ENCODE assay signal across 9 mouse cellular contexts in the genomic region with DNA sequence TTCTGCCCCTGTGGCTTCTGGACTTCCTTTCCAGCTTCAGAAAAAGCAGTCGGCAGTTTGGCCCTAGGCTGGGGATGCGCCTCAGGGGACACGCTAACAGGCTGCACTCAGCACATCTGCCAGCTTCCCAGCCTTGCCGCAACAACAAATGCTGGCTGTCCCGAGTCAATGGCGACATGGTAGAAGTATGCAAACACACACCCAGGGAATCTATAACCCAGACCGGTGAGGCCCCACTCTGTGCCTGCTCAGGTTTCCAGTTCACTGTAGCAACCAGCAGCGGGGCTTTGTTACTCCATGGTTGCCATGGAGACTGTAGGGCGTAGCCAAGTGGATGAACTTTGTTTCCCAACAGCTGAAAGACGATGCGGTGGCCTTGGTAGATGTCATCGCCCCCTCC. TPM values are rescaled to one million over a fixed set of nuclear protein-coding genes. Genes with fewer than 3 reads are reported as not detected.
DNase-seq lines count a peak whose midpoint lies in the region; ATAC-seq and TF ChIP-seq lines count a peak whose summit lies in the region.
"Had no signal": no experiment of that assay in that cellular context is flagged by ENCODE, and none has a peak within 500 bp of the region (broad histone marks: within the 10 kb centered on the region; RNA-seq: fewer than 3 reads in every experiment).

No protein-coding gene starts in this region.

- H3K27me3 ChIP-seq in CH12.LX (replicated peaks): no peaks in the 10 kb centered on the region
- H3K27me3 ChIP-seq in midbrain, embryonic 15.5 days (replicated peaks): no peaks in the 10 kb centered on the region

- peak; percentile 55; the same call in 1 of the 2 replicates for ATAC-seq in midbrain, embryonic 15.5 days (replicated peaks)
- no peak for ATAC-seq in inflammation-experienced regulatory T-cells, adult 6 months

- no peaks in the 10 kb centered on the region for H3K79me2 ChIP-seq in CH12.LX (replicated peaks; ENCODE audit: control insufficient read depth, extremely low read depth, insufficient read depth, poor library complexity, severe bottlenecking)

- peaks cover 44 to 96% of the 10 kb centered on the region in 2 experiments for H3K36me3 ChIP-seq in CH12.LX (replicated peaks in 1 of 2; ENCODE audit: control insufficient read depth in 1 of 2, insufficient read depth in 1 of 2, low read length in 1 of 2)
- no peaks in the 10 kb centered on the region for H3K36me3 ChIP-seq in midbrain, embryonic 15.5 days (replicated peaks)

- H3K4me3 ChIP-seq in CH12.LX (replicated peaks in 1 of 3; ENCODE audit: low read depth in 2 of 3, low read length in 2 of 3, poor library complexity in 1 of 3): no peak overlapping the region
- H3K4me3 ChIP-seq in midbrain, embryonic 15.5 days: no peak overlapping the region

- no peak overlapping the region for H3K27ac ChIP-seq in CH12.LX (ENCODE audit: insufficient read depth, low read depth)
- peak overlapping the region; percentile 15; the same call in 1 of the 2 replicates for H3K27ac ChIP-seq in midbrain, embryonic 15.5 days
- H3K27ac ChIP-seq: macrophage had no signal

- 4% methylated on average over 12 of the region's 12 CpGs for WGBS in midbrain, embryonic 15.5 days

- in situ Hi-C loops in CH12.LX (cut with MboI; ENCODE audit: low pct_ligation_motif_present, low pct_unique_long_range_greater_than_20kb, low sequenced_read_pairs): no loop called here

- no peak for TF ChIP-seq RAD21 in CH12.LX (IDR thresholded peaks at IDR 0.05; ENCODE audit: low read depth, low read length)

- no peak overlapping the region for H3K9ac ChIP-seq in CH12.LX (ENCODE audit: insufficient read depth, low read depth)
- no peak overlapping the region for H3K9ac ChIP-seq in midbrain, embryonic 15.5 days

- no peaks in the 10 kb centered on the region for H3K9me3 ChIP-seq in CH12.LX (replicated peaks; ENCODE audit: low read length)
- no peaks in the 10 kb centered on the region for H3K9me3 ChIP-seq in midbrain, embryonic 15.5 days

- no peak for TF ChIP-seq CTCF in CH12.LX (conservative IDR thresholded peaks at IDR 0.05 in 1 of 2, IDR thresholded peaks at IDR 0.05 in 1 of 2; ENCODE audit: low read depth in 2 of 2, low read length in 2 of 2)

- peaks cover 0 to 19% of the 10 kb centered on the region in 2 experiments; a peak in 2 of 4 replicates for H3K4me1 ChIP-seq in CH12.LX (ENCODE audit: control insufficient read depth in 1 of 2, insufficient read depth in 2 of 2)
- peaks cover 13% of the 10 kb centered on the region for H3K4me1 ChIP-seq in midbrain, embryonic 15.5 days

- dilution Hi-C loops in CH12.LX (cut with MboI; ENCODE audit: extremely low pct_ligation_motif_present, extremely low pct_unique_long_range_greater_than_20kb, low sequenced_read_pairs): no loop called here

- H3K4me2 ChIP-seq in CH12.LX (ENCODE audit: insufficient read depth, low read depth, poor library complexity, severe bottlenecking): no peak overlapping the region
- H3K4me2 ChIP-seq in midbrain, embryonic 15.5 days: no peak overlapping the region

- TF ChIP-seq EP300 in CH12.LX (IDR thresholded peaks at IDR 0.05; ENCODE audit: low read length): no peak

- no peak for TF ChIP-seq POLR2A in CH12.LX (IDR thresholded peaks at IDR 0.05; ENCODE audit: low read depth, low read length)

- DNase-seq in CH12.LX (ENCODE audit: extremely low read depth) (peak; percentile 53), ZHBTc4 (ENCODE audit: low read depth, low spot score) (peak; percentile 92)
- DNase-seq in gastrocnemius, postnatal 25 days: peak; percentile 89
- DNase-seq in kidney, postnatal 10 days: peak; percentile 75
- no peak for DNase-seq in cerebellum, adult 9-11 months
- no peak for DNase-seq in right cerebral cortex, adult 2 months (ENCODE audit: low spot score in 2 of 2)

TF ChIP-seq in CH12.LX, 34 proteins besides CTCF, POLR2A, EP300 and RAD21:
- TF ChIP-seq ETS1 (conservative IDR thresholded peaks at IDR 0.05; ENCODE audit: low read depth, low read length): peak; percentile 38; the same call in 1 of the 2 replicates
- no peak for TF ChIP-seq MEF2A (IDR thresholded peaks at IDR 0.05; ENCODE audit: borderline replicate concordance, low read depth, low read length)

RNA-seq across cellular contexts. Expression of a gene that starts 26.5 kb away (rescaled TPM):
- total RNA-seq in CH12.LX (2012; rRNA removed): 21.2 and 22.3 TPM in 2 replicates
- total RNA-seq in CH12.LX (2014; rRNA removed): 9.4 and 11.5 TPM in 2 replicates
- 32.3 and 34.3 TPM in 2 replicates for polyA plus RNA-seq in CH12.LX (2012; ENCODE audit: insufficient read length, low read depth)
- total RNA-seq in gastrocnemius, postnatal 25 days (2021): 10 to 100 TPM; 16.4 to 18.9 TPM
- polyA plus RNA-seq in midbrain, embryonic 15.5 days (2015; fragmentation: Nextera tagmentation; extraction: Ambion mirVana): 14.6 and 16.0 TPM in 2 replicates
- polyA plus RNA-seq in inflammation-experienced regulatory T-cells, adult 6 months (2017; shearing (Covaris generic)): 10 to 100 TPM; 20.1 to 25.4 (median 23.4) TPM

RNA-seq across cellular contexts. Expression of a gene that starts 34.5 kb away (rescaled TPM):
- 7.9 and 10.3 TPM in 2 replicates for total RNA-seq in CH12.LX (2012; rRNA removed)
- 6.5 and 7.3 TPM in 2 replicates for total RNA-seq in CH12.LX (2014; rRNA removed)
- polyA plus RNA-seq in CH12.LX (2012; ENCODE audit: insufficient read length, low read depth): 7.5 and 8.4 TPM in 2 replicates
- total RNA-seq in gastrocnemius, postnatal 25 days (2021): 1 to 10 TPM; 1.5 to 1.6 TPM
- polyA plus RNA-seq in midbrain, embryonic 15.5 days (2015; fragmentation: Nextera tagmentation; extraction: Ambion mirVana): 7.3 and 7.6 TPM in 2 replicates
- polyA plus RNA-seq in inflammation-experienced regulatory T-cells, adult 6 months (2017; shearing (Covaris generic)): 1 to 10 TPM; 2.0 to 3.1 (median 2.9) TPM

Comparison
In these comparisons a context has a peak if more than half of its experiments do, and no peak if none do; other contexts are left out.
1. DNase-seq: peak in CH12.LX (single experiment), ZHBTc4 (single experiment), gastrocnemius, postnatal 25 days (single experiment) and kidney, postnatal 10 days (single experiment); none in cerebellum, adult 9-11 months (single experiment) and right cerebral cortex, adult 2 months (0 of 2).